16 mouse cellular contexts compared by ENCODE assay signal in genomic region chr4:140849310-140849709, GRCm38 (mm10). TPM values are rescaled to one million over a fixed set of nuclear protein-coding genes. Genes with fewer than 3 reads are reported as not detected.
"Had no signal": no experiment of that assay in that cellular context is flagged by ENCODE, and none has a peak within 500 bp of the region (broad histone marks: within the 10 kb centered on the region; RNA-seq: fewer than 3 reads in every experiment).

No protein-coding gene starts in this region.

- H3K4me1 ChIP-seq: limb, embryonic 10.5 days had no signal

- H3K4me3 ChIP-seq: left cerebral cortex, adult 2 months; limb, embryonic 10.5 days; liver, embryonic 15.5 days; neural tube, embryonic 12.5 days had no signal

- H3K27ac ChIP-seq: left cerebral cortex, adult 2 months; limb, embryonic 10.5 days; liver, embryonic 15.5 days; neural tube, embryonic 12.5 days; stomach, postnatal 0 days had no signal

- ATAC-seq: lung, postnatal 0 days had no signal

- H3K27me3 ChIP-seq: neural tube, embryonic 12.5 days had no signal

- H3K9me3 ChIP-seq: limb, embryonic 10.5 days; liver, embryonic 15.5 days; neural tube, embryonic 12.5 days had no signal

- H3K4me2 ChIP-seq: liver, embryonic 11.5 days; liver, embryonic 15.5 days; neural tube, embryonic 12.5 days had no signal

- H3K36me3 ChIP-seq: limb, embryonic 10.5 days; liver, embryonic 15.5 days; neural tube, embryonic 12.5 days had no signal

- H3K9ac ChIP-seq: liver, embryonic 15.5 days; neural tube, embryonic 12.5 days had no signal

- DNase-seq: kidney, postnatal 25 days; lung, adult 2 months; lung, postnatal 36 days; midbrain, embryonic 14.5 days; thymus, postnatal 4 days had no signal

RNA-seq across cellular contexts. Expression of gene Padi1, which starts 3.7 kb away (rescaled TPM):
- total RNA-seq: layer of hippocampus, postnatal 25 days; left cerebral cortex, postnatal 14 days had no signal

RNA-seq across cellular contexts. Expression of gene Padi3, which starts 38.9 kb away (rescaled TPM):
- total RNA-seq: layer of hippocampus, postnatal 25 days; left cerebral cortex, adult 2 months; monocyte, adult 5-6 weeks; neutrophil, adult 5-6 weeks had no signal
- polyA plus RNA-seq: midbrain, embryonic 14.5 days; neural tube, embryonic 12.5 days had no signal
